ENCODE assay signal across 10 mouse cellular contexts in the genomic region with DNA sequence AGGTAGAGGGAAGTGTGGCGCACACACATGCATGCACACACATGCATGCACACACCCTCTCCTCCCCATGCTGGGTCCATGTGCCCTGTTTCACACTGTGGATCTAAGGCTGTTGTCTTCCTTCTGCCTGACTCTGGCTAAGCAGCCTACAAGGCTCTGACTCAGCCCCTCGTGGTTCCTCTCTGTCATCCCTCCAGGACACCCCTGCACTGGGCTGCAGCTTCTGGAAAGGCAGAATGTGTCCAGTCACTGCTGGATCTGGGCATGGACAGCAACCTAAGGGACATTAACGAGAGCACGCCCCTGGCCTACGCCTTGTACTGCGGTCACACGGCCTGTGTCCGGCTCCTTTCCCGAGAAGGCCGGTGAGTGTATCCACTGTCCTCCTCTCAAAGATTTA.
DNase-seq lines count a peak whose midpoint lies in the region; ATAC-seq and TF ChIP-seq lines count a peak whose summit lies in the region.
"Had no signal": no experiment of that assay in that cellular context is flagged by ENCODE, and none has a peak within 500 bp of the region (broad histone marks: within the 10 kb centered on the region; RNA-seq: fewer than 3 reads in every experiment).

No protein-coding gene starts in this region.

- H3K9me3 ChIP-seq in limb, embryonic 10.5 days (replicated peaks) = no peaks in the 10 kb centered on the region

- in situ Hi-C loops in Patski (cut with MboI; ENCODE audit: low pct_unique_long_range_greater_than_20kb) = no loop called here

- H3K27me3 ChIP-seq in Patski = no peaks in the 10 kb centered on the region
- no peaks in the 10 kb centered on the region for H3K27me3 ChIP-seq in limb, embryonic 10.5 days (ENCODE audit: low read depth, poor library complexity, severe bottlenecking)

- ATAC-seq in Patski = peak; percentile 39

- peaks cover 17% of the 10 kb centered on the region for H3K4me1 ChIP-seq in limb, embryonic 10.5 days

- no peak for TF ChIP-seq CTCF in Patski (IDR thresholded peaks at IDR 0.05)

- no peak overlapping the region for H3K4me3 ChIP-seq in limb, embryonic 10.5 days

- peak overlapping the region; percentile 39; the same call in 1 of the 2 replicates for H3K27ac ChIP-seq in limb, embryonic 10.5 days

- CTCF ChIA-PET in Patski (lab: Charles Lee) = interaction anchor here (1.0 to 1.7 kb wide), 2 partner anchors 14 to 22 kb away, joined by 4 read pairs; no protein-coding TSS in a partner anchor

- POLR2A ChIA-PET in Patski (lab: Charles Lee) = no interaction called here

- peak; percentile 29 for DNase-seq in layer of hippocampus, adult 9-11 months
- no peak for DNase-seq in layer of hippocampus, adult 9-10 months (ENCODE audit: low spot score)
- peak; percentile 31 for DNase-seq in Patski (ENCODE audit: low read depth, low spot score)
- peak; percentile 74 for DNase-seq in gastrocnemius, adult 18-20 months (ENCODE audit: low spot score)
- DNase-seq in limb, embryonic 10.5 days (ENCODE audit: low spot score) = no peak
- no peak for DNase-seq in left cerebral cortex, postnatal 10 days (ENCODE audit: extremely low spot score in 1 of 2, low spot score in 2 of 2)
- no peak for DNase-seq in thymus, postnatal 25 days
- no peak for DNase-seq in cerebellum, adult 9-11 months
- DNase-seq: kidney, adult 11 months; lung, adult 18-20 months had no signal

- H3K36me3 ChIP-seq in limb, embryonic 10.5 days = no peaks in the 10 kb centered on the region

- WGBS in limb, embryonic 10.5 days = 90% methylated on average over 10 of the region's 10 CpGs

- intact Hi-C loops in left cerebral cortex, postnatal 10 days (cut with DNase I) = no loop called here

Comparison
In these comparisons a context has a peak if more than half of its experiments do, and no peak if none do; other contexts are left out.
1. DNase-seq: peak in layer of hippocampus, adult 9-11 months (single experiment), Patski (single experiment) and gastrocnemius, adult 18-20 months (single experiment); none in layer of hippocampus, adult 9-10 months (single experiment), limb, embryonic 10.5 days (single experiment), left cerebral cortex, postnatal 10 days (0 of 2), thymus, postnatal 25 days (single experiment) and cerebellum, adult 9-11 months (single experiment).